Mouse (Mus musculus): ENCODE data around the gene Csde1. TPM values are rescaled to one million over a fixed set of nuclear protein-coding genes. Genes with fewer than 3 reads are reported as not detected.

The Csde1 gene
- polyA plus RNA-seq, 1 experiment from 2014 or later = 456 TPM

DNA sequence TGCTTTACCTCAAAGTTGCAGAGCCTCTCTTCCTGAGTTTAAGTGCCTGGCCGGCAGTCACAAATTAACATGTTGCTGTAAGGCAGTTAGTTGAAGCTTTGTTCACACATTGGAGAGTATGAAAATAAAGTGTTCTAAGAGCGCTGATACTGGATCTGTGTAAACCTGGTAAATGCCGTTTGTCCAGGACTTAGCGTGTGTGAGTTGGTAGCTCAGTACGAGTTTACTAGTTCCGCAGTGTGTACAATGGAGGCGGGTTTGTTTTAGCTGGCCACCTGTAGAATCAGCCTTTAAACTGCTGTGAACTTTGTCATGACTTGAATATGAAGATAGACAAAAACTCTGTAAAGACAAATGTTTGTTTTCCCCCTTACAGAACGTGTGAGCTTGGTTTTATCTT, 46.7 kb downstream of the Csde1 start:
- 0 out of 2 replicates have a peak, but pooled peaks cover 8% of the 10 kb centered on the region for H3K9me3 ChIP-seq
- peaks cover 73% of the 10 kb centered on the region for H3K36me3 ChIP-seq
- H3K9ac ChIP-seq (replicated peaks) = no peak overlapping the region
- H3K4me3 ChIP-seq (replicated peaks) = no peak overlapping the region
- 90% methylated on average over 8 of the region's 8 CpGs for WGBS
- H3K4me1 ChIP-seq (replicated peaks) = no peaks in the 10 kb centered on the region
- H3K4me2 ChIP-seq = no peak overlapping the region
- no peaks in the 10 kb centered on the region for H3K27me3 ChIP-seq
- no peak overlapping the region for H3K27ac ChIP-seq
- ATAC-seq (ENCODE audit: insufficient number of reproducible peaks, insufficient read depth, low FRiP score, low TSS enrichment, low read depth) = no peak

DNA sequence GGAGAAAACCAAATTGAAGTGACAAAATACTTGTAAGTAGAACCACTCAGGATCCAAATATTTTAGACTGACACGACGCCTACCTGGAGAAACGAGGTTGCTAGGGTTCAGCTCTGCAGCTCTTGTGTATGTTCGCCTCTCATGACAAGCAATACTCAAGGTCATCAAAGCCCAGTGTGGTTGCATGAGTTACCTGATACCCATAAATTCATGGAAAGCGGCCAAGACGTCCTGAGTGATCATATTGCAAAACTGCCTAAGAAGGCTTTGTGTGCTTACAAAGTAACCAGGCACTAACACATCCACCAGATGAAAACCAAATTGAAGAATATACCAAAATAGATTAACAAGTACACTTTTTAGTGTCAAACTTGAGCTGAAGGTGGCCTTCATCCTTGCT, 48.7 kb downstream of the Csde1 start:
- peaks cover 53% of the 10 kb centered on the region for H3K36me3 ChIP-seq
- 89% methylated on average over 6 of the region's 6 CpGs for WGBS
- no peak for ATAC-seq (ENCODE audit: insufficient number of reproducible peaks, insufficient read depth, low FRiP score, low TSS enrichment, low read depth)

DNA sequence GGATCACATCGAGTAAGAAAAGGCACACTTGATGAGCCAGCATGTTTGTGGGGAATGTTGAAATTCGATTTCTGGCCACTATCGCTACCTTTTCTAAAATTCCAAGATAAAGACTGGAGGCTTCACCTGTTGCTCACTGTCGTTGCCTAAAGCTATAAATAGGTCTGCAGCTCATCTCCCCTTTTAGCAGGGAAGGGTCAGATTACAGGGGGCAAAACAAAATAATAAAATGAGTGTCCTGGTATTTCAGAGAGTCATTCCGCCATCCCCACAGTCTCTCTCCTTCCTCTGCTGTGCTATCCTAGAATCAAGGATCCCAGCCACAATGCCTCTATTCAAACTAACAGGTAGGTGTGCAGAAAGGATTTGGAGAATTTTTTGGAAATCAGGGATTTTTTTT, 53.5 kb downstream of the Csde1 start, which contains the start of gene Ampd1:
Gene Ampd1 (plus strand): TSS at position 244 of the 400 bp plus-strand sequence.
- Histone ChIP-seq H3K27me3 (no peaks in the 10 kb centered on the region), H3K4me1 (replicated peaks) (no peaks in the 10 kb centered on the region), H3K4me3 (replicated peaks) (no peak within 1 kb of the TSS), H3K36me3 (peaks cover 8% of the 10 kb centered on the region), H3K27ac (no peak within 1 kb of the TSS), H3K4me2 (no peak within 1 kb of the TSS), H3K9me3 (0 out of 2 replicates have a peak, but pooled peaks cover 8% of the 10 kb centered on the region), H3K9ac (replicated peaks) (no peak within 1 kb of the TSS)
- ATAC-seq (ENCODE audit: insufficient number of reproducible peaks, insufficient read depth, low FRiP score, low TSS enrichment, low read depth) = no peak
- 67% methylated on average over 5 of the region's 5 CpGs for WGBS

More for the DNA sequence above, 48.7 kb downstream of the Csde1 start:
- Histone ChIP-seq H3K9me3 (0 out of 2 replicates have a peak, but pooled peaks cover 8% of the 10 kb centered on the region), H3K9ac (replicated peaks) (no peak overlapping the region), H3K4me3 (replicated peaks) (no peak overlapping the region), H3K4me1 (replicated peaks) (no peaks in the 10 kb centered on the region), H3K4me2 (no peak overlapping the region), H3K27me3 (no peaks in the 10 kb centered on the region), H3K27ac (no peak overlapping the region)

DNA sequence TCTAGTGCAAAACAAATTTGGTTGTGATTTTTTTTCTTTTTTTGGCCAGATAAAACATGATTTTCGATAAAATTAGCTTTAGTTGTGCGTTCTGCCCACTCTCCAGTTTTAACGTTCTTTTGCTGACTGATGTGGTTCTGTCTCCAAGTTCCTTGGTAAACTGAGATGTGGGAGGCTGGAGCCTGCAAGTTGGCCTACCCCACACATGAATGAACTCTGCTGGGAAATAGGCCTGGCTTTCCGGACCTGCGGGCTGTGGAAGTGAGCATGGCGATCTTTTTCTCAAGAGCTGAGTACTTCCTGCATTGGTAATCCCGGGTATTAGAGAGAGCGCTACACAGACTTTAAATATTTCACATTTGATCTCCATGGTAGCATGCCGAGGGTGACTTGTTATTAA, 55.6 kb downstream of the Csde1 start:
- no peak for ATAC-seq (ENCODE audit: insufficient number of reproducible peaks, insufficient read depth, low FRiP score, low TSS enrichment, low read depth)
- WGBS = 85% methylated on average over 9 of the region's 9 CpGs

DNA sequence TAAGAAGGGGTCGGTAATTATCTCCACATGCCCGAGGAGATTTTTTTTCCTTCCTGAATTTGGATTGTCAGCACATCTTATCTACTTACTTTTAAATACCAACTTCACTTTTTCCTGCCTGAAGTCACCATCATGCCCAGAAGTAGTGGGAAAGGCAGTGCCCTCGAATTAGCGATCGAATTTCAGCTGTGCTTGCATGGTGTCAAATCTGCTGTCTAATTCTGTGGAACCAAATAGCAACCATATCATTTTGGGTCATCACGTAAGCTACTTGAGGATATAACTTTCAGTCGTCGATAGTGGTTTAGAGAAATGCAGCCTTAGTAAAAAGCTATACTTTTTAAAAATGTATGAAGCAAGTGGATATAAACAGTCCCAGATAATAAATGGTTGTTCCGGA, 56.2 kb downstream of the Csde1 start:
- Histone ChIP-seq H3K9ac (replicated peaks) (no peak overlapping the region), H3K27me3 (no peaks in the 10 kb centered on the region), H3K4me3 (replicated peaks) (no peak overlapping the region), H3K4me1 (replicated peaks) (no peaks in the 10 kb centered on the region), H3K4me2 (no peak overlapping the region), H3K27ac (no peak overlapping the region), H3K36me3 (no peaks in the 10 kb centered on the region), H3K9me3 (0 out of 2 replicates have a peak, but pooled peaks cover 4% of the 10 kb centered on the region)
- ATAC-seq (ENCODE audit: insufficient number of reproducible peaks, insufficient read depth, low FRiP score, low TSS enrichment, low read depth) = no peak
- WGBS = 91% methylated on average over 9 of the region's 9 CpGs

More for the DNA sequence above, 55.6 kb downstream of the Csde1 start:
- H3K4me2 ChIP-seq = no peak overlapping the region
- no peaks in the 10 kb centered on the region for H3K4me1 ChIP-seq (replicated peaks)
- H3K27ac ChIP-seq = no peak overlapping the region
- H3K27me3 ChIP-seq = no peaks in the 10 kb centered on the region
- no peaks in the 10 kb centered on the region for H3K36me3 ChIP-seq
- 0 out of 2 replicates have a peak, but pooled peaks cover 8% of the 10 kb centered on the region for H3K9me3 ChIP-seq
- H3K4me3 ChIP-seq (replicated peaks) = no peak overlapping the region
- no peak overlapping the region for H3K9ac ChIP-seq (replicated peaks)

DNA sequence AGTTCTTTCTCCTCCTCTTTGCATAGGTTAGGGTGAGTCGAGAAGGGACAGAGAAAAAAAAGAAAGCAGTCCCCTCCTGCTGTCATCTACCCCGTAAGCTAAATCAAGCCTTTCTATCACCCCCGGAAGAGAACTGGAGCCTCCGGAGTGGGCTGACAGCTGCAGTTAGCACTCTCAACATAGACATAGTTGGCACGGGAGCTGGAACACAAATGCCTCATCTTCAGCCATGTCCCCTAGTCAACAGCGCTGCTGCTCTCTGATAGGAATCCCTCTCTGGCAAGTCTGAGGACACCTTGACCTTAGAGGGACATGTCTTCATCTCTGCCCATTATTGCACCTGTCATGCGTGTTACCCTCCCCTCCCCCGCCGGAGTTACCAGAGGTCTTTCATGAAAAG, 59.1 kb downstream of the Csde1 start:
- no peaks in the 10 kb centered on the region for H3K36me3 ChIP-seq
- no peak overlapping the region for H3K27ac ChIP-seq
- no peak for ATAC-seq (ENCODE audit: insufficient number of reproducible peaks, insufficient read depth, low FRiP score, low TSS enrichment, low read depth)
- WGBS = 89% methylated on average over 9 of the region's 9 CpGs
- no peak overlapping the region for H3K9ac ChIP-seq (replicated peaks)
- H3K9me3 ChIP-seq = no peaks in the 10 kb centered on the region
- H3K4me2 ChIP-seq = no peak overlapping the region
- H3K4me3 ChIP-seq (replicated peaks) = no peak overlapping the region
- H3K4me1 ChIP-seq (replicated peaks) = no peaks in the 10 kb centered on the region
- H3K27me3 ChIP-seq = no peaks in the 10 kb centered on the region

DNA sequence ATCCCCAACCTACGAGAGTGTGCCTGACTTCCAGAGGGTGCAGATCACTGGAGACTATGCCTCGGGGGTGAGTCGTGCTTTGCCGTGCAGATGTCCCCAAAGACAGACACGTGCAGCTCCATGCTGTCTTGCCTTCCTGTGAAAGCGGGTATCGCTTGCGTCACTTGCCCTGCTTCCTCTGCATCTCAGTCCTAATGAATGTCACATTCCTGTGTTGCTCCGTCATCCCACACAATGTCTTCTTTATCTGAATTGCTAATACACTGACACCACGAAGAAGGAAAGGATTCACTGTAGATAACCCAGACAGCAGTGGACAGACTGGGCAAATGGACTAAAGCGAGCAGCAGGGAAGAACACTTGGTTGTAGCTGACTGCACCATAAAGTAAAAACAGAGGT, 60.8 kb downstream of the Csde1 start:
- H3K27ac ChIP-seq = no peak overlapping the region
- H3K4me1 ChIP-seq (replicated peaks) = no peaks in the 10 kb centered on the region
- H3K36me3 ChIP-seq = no peaks in the 10 kb centered on the region
- no peak overlapping the region for H3K4me3 ChIP-seq (replicated peaks)
- ATAC-seq (ENCODE audit: insufficient number of reproducible peaks, insufficient read depth, low FRiP score, low TSS enrichment, low read depth) = no peak
- H3K4me2 ChIP-seq = no peak overlapping the region
- H3K9me3 ChIP-seq = no peaks in the 10 kb centered on the region
- WGBS = 82% methylated on average over 11 of the region's 11 CpGs
- no peaks in the 10 kb centered on the region for H3K27me3 ChIP-seq
- no peak overlapping the region for H3K9ac ChIP-seq (replicated peaks)

DNA sequence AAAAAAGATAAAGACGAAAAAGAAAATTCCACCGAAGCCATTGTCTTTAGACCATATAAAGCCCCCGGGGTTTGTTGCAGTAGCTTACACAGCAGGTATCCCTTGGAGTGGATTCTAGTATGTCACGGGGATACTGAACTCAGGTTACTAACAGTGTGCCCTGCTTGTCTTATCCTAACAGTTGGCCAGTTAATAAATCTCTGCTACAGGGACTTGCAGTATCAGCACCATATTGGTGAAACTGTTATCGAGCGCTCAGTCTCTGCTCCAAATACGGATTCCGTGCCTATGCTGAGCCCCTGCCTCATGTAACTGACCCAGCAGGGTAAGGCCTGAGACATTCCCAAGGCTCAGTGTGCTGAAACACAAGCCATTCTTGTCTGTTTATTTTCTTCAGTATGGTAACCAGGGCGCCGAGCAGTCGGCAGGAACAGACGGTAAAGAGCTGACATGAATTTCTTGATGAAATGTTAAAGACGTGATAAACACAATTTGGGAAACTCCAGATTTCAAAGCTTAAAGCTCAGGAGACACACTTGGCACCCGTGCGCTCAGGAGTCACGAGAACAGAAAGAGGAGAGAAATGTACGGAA, 61.7 kb downstream of the Csde1 start:
- Histone ChIP-seq H3K36me3 (no peaks in the 10 kb centered on the region), H3K27ac (no peak overlapping the region), H3K9me3 (no peaks in the 10 kb centered on the region), H3K27me3 (no peaks in the 10 kb centered on the region), H3K9ac (replicated peaks) (no peak overlapping the region), H3K4me1 (replicated peaks) (no peaks in the 10 kb centered on the region), H3K4me3 (replicated peaks) (no peak overlapping the region), H3K4me2 (no peak overlapping the region)
- 86% methylated on average over 17 of the region's 17 CpGs for WGBS
- no peak for ATAC-seq (ENCODE audit: insufficient number of reproducible peaks, insufficient read depth, low FRiP score, low TSS enrichment, low read depth)

DNA sequence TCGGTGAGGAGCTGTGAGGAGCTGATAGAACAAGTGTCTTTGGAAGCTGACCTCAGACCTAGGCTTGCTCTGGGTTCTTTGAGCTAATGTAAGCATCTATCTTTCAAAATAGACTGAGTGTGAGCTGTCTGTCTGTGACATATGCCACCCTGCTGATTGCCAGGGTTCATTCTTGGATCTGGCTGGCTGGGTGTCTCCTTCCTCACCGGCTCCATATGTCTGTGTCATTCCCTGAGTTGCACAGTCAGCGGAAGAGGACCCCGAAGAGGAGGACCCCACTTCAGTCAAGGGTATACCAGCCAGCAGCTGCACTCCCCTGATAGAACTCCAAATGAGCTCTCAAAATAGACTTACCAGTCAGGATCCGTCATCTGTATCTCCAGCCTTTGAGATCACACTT, 62.5 kb downstream of the Csde1 start:
- no peaks in the 10 kb centered on the region for H3K36me3 ChIP-seq
- H3K9me3 ChIP-seq = no peaks in the 10 kb centered on the region
- H3K4me2 ChIP-seq = no peak overlapping the region
- no peak for ATAC-seq (ENCODE audit: insufficient number of reproducible peaks, insufficient read depth, low FRiP score, low TSS enrichment, low read depth)
- no peak overlapping the region for H3K4me3 ChIP-seq (replicated peaks)
- 91% methylated on average over 5 of the region's 5 CpGs for WGBS
- no peak overlapping the region for H3K9ac ChIP-seq (replicated peaks)
- no peaks in the 10 kb centered on the region for H3K27me3 ChIP-seq
- no peak overlapping the region for H3K27ac ChIP-seq
- no peaks in the 10 kb centered on the region for H3K4me1 ChIP-seq (replicated peaks)

DNA sequence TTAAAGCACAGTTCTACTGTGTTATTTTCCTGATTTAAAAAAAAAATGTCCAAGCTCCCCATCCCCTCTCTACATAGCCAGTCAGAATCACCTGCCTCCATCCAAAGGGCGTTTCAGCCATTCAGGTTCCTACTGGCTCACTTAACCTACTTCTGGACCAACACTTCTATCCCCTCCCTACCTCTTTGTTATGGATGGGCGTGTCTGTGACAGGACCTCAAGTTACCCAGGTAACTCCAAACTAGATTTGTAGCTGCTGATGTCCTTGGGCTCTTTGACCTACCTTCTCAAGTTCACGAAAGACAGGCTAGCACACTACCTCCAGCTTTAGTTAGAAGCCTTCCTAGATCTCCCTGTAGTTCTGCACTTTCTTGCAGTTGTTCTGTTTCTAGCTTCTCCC, 65.8 kb downstream of the Csde1 start:
- H3K4me2 ChIP-seq = no peak overlapping the region
- no peak overlapping the region for H3K9ac ChIP-seq (replicated peaks)
- H3K27ac ChIP-seq = no peak overlapping the region
- H3K27me3 ChIP-seq = no peaks in the 10 kb centered on the region
- no peak for ATAC-seq (ENCODE audit: insufficient number of reproducible peaks, insufficient read depth, low FRiP score, low TSS enrichment, low read depth)
- no peaks in the 10 kb centered on the region for H3K4me1 ChIP-seq (replicated peaks)
- no peaks in the 10 kb centered on the region for H3K36me3 ChIP-seq
- H3K9me3 ChIP-seq = no peaks in the 10 kb centered on the region
- WGBS = 80% methylated on average over 3 of the region's 3 CpGs
- H3K4me3 ChIP-seq (replicated peaks) = no peak overlapping the region

DNA sequence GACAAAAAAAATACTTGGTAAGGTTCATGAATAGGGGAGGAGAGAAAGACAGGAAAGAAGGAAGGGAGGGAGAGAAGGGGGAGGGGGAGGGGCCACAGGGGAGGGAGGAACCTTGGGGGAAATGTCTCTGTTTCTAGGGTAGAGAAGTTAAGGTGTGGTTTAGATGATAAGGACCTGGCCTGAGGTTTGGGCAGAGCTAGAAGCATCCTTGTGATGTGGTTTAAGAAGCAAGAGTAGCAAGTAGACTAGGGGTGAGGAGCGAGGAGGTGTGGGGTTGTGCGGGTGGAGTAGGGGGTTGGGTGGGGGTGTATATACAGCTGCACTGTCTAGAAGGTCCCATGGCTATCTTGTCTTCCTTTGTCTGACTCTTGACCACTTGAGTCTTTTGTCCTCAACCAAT, 71.5 kb downstream of the Csde1 start:
- Histone ChIP-seq H3K9me3 (no peaks in the 10 kb centered on the region), H3K27me3 (no peaks in the 10 kb centered on the region), H3K27ac (no peak overlapping the region), H3K4me1 (replicated peaks) (no peaks in the 10 kb centered on the region), H3K9ac (replicated peaks) (no peak overlapping the region), H3K4me2 (no peak overlapping the region), H3K36me3 (no peaks in the 10 kb centered on the region), H3K4me3 (replicated peaks) (no peak overlapping the region)
- ATAC-seq (ENCODE audit: insufficient number of reproducible peaks, insufficient read depth, low FRiP score, low TSS enrichment, low read depth) = no peak
- WGBS = 100% methylated on average over 2 of the region's 2 CpGs

DNA sequence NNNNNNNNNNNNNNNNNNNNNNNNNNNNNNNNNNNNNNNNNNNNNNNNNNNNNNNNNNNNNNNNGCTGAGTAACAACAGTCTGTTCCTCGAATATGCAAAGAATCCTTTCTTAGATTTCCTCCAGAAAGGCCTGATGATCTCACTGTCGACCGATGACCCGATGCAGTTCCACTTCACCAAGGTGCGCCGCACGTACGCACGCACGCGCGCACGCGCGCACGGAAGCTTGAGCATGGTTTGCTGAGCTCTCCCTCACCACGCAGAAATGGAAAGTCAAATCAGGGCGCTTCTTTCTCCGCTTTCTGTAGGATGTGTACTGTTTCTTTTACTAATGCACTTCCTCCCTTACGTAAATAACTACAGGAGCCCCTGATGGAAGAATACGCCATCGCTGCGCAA, 78.4 kb downstream of the Csde1 start:
- Histone ChIP-seq H3K27ac (no peak overlapping the region), H3K36me3 (no peaks in the 10 kb centered on the region), H3K4me3 (replicated peaks) (no peak overlapping the region), H3K9me3 (no peaks in the 10 kb centered on the region), H3K9ac (replicated peaks) (no peak overlapping the region), H3K27me3 (no peaks in the 10 kb centered on the region), H3K4me1 (replicated peaks) (peaks cover 4% of the 10 kb centered on the region; the same call in 1 of the 2 replicates), H3K4me2 (no peak overlapping the region)
- no peak for ATAC-seq (ENCODE audit: insufficient number of reproducible peaks, insufficient read depth, low FRiP score, low TSS enrichment, low read depth)
- 77% methylated on average over 23 of the region's 23 CpGs for WGBS
